Mouse (Mus musculus) heart, embryonic 13.5 days (tissue): Measurements from ENCODE around the gene Myh9. TPM values are rescaled to one million over a fixed set of nuclear protein-coding genes. Genes with fewer than 3 reads are reported as not detected.
A peak's percentile ranks its signal among the peaks of the same experiment; 100 is the strongest.
"Not testable (repeated sequence)": the region's sequence is repeated elsewhere in the genome, so short reads cannot be mapped to it uniquely, and the experiment has no call there.

Experiments
- ATAC-seq: fragments of 200-750 bp; cut with Nextera tagmentation; 2 replicates; pipeline ENCODE4 v1.8.0; 2017; ENCODE audit warnings: moderate TSS enrichment; ENCODE audit not compliant: insufficient number of reproducible peaks, low FRiP score, low TSS enrichment; ENCODE audit errors: extremely low read depth
- H3K27ac ChIP-seq: fragments of 300-500 bp; sonication (generic); replicated peaks from 2 replicates; pipeline ENCODE4 v1.5.1; 2015; ENCODE audit warnings: moderate library complexity, mild to moderate bottlenecking, inconsistent platforms
- H3K27me3 ChIP-seq: fragments of 300-500 bp; sonication (generic); replicated peaks from 2 replicates; pipeline ENCODE4 v1.6.1; 2015; ENCODE audit warnings: mild to moderate bottlenecking, inconsistent platforms
- H3K36me3 ChIP-seq: fragments of 300-500 bp; sonication (generic); 2 replicates; pipeline ENCODE4 v1.6.1; 2015; ENCODE audit warnings: mild to moderate bottlenecking, inconsistent platforms
- H3K4me1 ChIP-seq: fragments of 300-500 bp; sonication (generic); 2 replicates; pipeline ENCODE4 v1.6.1; 2015; ENCODE audit warnings: inconsistent platforms
- H3K4me2 ChIP-seq: fragments of 300-500 bp; sonication (generic); 2 replicates; pipeline ENCODE4 v1.6.1; 2015; ENCODE audit warnings: inconsistent platforms, mild to moderate bottlenecking, moderate library complexity
- H3K4me3 ChIP-seq: fragments of 300-500 bp; sonication (generic); 2 replicates; pipeline ENCODE4 v1.5.1; 2015; ENCODE audit warnings: moderate library complexity, mild to moderate bottlenecking, inconsistent platforms
- H3K9ac ChIP-seq: fragments of 300-500 bp; sonication (generic); 2 replicates; pipeline ENCODE4 v1.6.1; 2015; ENCODE audit warnings: inconsistent platforms, mild to moderate bottlenecking, moderate library complexity
- H3K9me3 ChIP-seq: fragments of 300-500 bp; sonication (generic); 2 replicates; pipeline ENCODE4 v1.6.1; 2016; ENCODE audit warnings: inconsistent platforms
- WGBS: fragments of 180-500 bp; shearing (Covaris S2); methylation state at CpG from one replicate; pipeline ENCODE4 v1.1.7; 2015; ENCODE audit warnings: mixed read lengths; 5-methylcytosine and 5-hydroxymethylcytosine counted together
- polyA plus RNA-seq: library from polyadenylated mRNA; unstranded; fragments of >200 nt; fragmentation: Nextera tagmentation; extraction: Ambion mirVana; gene quantifications from 2 replicates; pipeline ENCODE4 v1.2.1, GENCODE M21; 2015

Gene Myh9
- polyA plus RNA-seq, 1 experiment from 2014 or later: 25.0 TPM

GRCm38 (mm10) chr15:77725393-77726020 is 116.5 kb downstream of the Myh9 start:
- WGBS: 26% methylated on average over 6 of the region's 6 CpGs
- H3K9ac ChIP-seq: not testable (repeated sequence)

GRCm38 (mm10) chr15:77724208-77724911 is 117.6 kb downstream of the Myh9 start:
- WGBS: 27% methylated on average over 2 of the region's 10 CpGs
- H3K27ac ChIP-seq, H3K27me3 ChIP-seq, ATAC-seq, H3K4me3 ChIP-seq, H3K4me1 ChIP-seq, H3K4me2 ChIP-seq, H3K9ac ChIP-seq, H3K36me3 ChIP-seq, H3K9me3 ChIP-seq: not testable (repeated sequence)

More at GRCm38 (mm10) chr15:77725393-77726020, 116.5 kb downstream of the Myh9 start:
- H3K4me1 ChIP-seq, H3K36me3 ChIP-seq, H3K27ac ChIP-seq, H3K27me3 ChIP-seq, H3K9me3 ChIP-seq, H3K4me3 ChIP-seq, H3K4me2 ChIP-seq: not testable (repeated sequence)
- peak; percentile 64 for ATAC-seq

DNA sequence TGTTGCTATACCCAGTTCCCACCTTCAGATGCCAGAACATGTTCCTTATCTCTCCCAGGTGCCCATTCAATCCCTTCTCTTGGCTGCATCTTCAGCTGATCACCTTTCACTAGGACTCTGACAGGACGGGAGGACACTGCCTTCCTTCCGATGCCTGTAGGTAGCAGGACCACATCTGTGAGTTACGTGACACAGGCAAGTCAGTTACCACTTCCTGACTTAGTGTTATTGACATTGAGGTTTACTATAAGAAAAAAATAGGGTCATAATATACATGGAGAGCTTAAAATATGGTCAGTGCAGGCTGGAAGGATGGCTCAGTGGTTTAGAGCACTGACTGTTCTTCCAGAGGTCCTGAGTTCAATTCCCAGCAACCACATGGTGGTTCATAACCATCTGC is 120.5 kb downstream of the Myh9 start:
- not testable (repeated sequence) for ATAC-seq, H3K27ac ChIP-seq, H3K9ac ChIP-seq, H3K4me2 ChIP-seq, H3K36me3 ChIP-seq, H3K27me3 ChIP-seq, H3K4me3 ChIP-seq, H3K4me1 ChIP-seq, H3K9me3 ChIP-seq
- no CpG with 5 or more reads among the region's 3 CpGs for WGBS

DNA sequence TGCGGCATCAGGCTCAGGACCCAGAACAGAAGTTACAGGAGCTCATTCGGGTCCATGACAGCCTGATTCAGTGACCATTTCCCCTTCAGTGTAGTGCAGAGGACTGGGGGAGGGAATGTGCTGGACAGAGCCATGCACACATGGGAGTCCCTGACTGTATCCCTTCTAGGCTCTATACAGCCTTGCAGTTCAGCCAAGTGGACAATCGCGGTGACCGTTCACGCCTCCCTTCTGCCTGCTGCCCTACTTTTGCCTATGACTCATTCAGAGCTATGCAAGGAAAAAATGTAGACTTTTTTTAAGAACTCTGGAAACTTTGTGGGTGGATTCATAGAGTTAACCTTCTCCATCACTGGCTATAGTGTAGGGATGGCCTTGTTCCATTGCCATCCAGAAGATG is 123.7 kb downstream of the Myh9 start:
- H3K9me3 ChIP-seq, H3K4me2 ChIP-seq, H3K27me3 ChIP-seq, H3K4me1 ChIP-seq, H3K9ac ChIP-seq, H3K4me3 ChIP-seq, ATAC-seq, H3K36me3 ChIP-seq, H3K27ac ChIP-seq: not testable (repeated sequence)
- WGBS: 56% methylated on average over 2 of the region's 6 CpGs

Other genes starting within 250 kb of the Myh9 start
- gene Apol10b, start 246.1 kb downstream of the Myh9 start, polyA plus RNA-seq: not detected in 2 replicates
- gene Gm36245, start 242.9 kb downstream of the Myh9 start, polyA plus RNA-seq: not detected in 2 replicates
- gene Apol11b, start 198.9 kb downstream of the Myh9 start, polyA plus RNA-seq: 0.39 and 0.62 TPM in 2 replicates
- 0.08 TPM in 1 of 2 replicates, not detected in the other for gene Apol7e, start 143.3 kb downstream of the Myh9 start, polyA plus RNA-seq
- 0.20 TPM in 1 of 2 replicates, not detected in the other for gene Apol9b, start 113.1 kb downstream of the Myh9 start, polyA plus RNA-seq
- 0.32 and 0.78 TPM in 2 replicates for gene Apol8, start 85.2 kb downstream of the Myh9 start, polyA plus RNA-seq
- gene Txn2, start 86.8 kb upstream of the Myh9 start, polyA plus RNA-seq: 248 and 278 TPM in 2 replicates
- gene Foxred2, start 114.5 kb upstream of the Myh9 start, polyA plus RNA-seq: 1.0 and 1.1 TPM in 2 replicates
- 134 and 143 TPM in 2 replicates for gene Eif3d, start 128.6 kb upstream of the Myh9 start, polyA plus RNA-seq